Mouse (Mus musculus): ENCODE measurements at regions not wholly inside any gene's neighbourhood (a gene's known extent, or its start where the extent isn't known, plus 50 kb on each side); places are given as distances from the start of the nearest gene placed in this dataset.

GRCm38 (mm10) chr9:35343336-35343735, 75.7 kb downstream of the Rpusd4 start:
- no peak for TF ChIP-seq CTCF (IDR thresholded peaks at IDR 0.05)
- no peak for TF ChIP-seq EP300 (IDR thresholded peaks at IDR 0.05)

Data from lung, postnatal 0 days (tissue).